Mouse (Mus musculus): ENCODE data around the gene Ntf3.

GRCm38 (mm10) chr6:126160067-126160411 is 6.7 kb downstream of the Ntf3 start:
- TF ChIP-seq POLR2A (IDR thresholded peaks at IDR 0.05; ENCODE audit: extremely low read depth, insufficient read depth, low read length), result no peak
- no peak for TF ChIP-seq CTCF (IDR thresholded peaks at IDR 0.05; ENCODE audit: extremely low read depth, insufficient read depth, low read length)
